Mouse (Mus musculus): ENCODE measurements around the gene Ercc6l. TPM values are rescaled to one million over a fixed set of nuclear protein-coding genes. Genes with fewer than 3 reads are reported as not detected.
A peak's percentile ranks its signal among the peaks of the same experiment; 100 is the strongest.

The Ercc6l gene
- total RNA-seq (2015; ENCODE audit: low replicate concordance) (24.3 and 26.7 TPM in 2 replicates), total RNA-seq (2017; ENCODE audit: low replicate concordance) (30.9 and 34.0 TPM in 2 replicates)

DNA sequence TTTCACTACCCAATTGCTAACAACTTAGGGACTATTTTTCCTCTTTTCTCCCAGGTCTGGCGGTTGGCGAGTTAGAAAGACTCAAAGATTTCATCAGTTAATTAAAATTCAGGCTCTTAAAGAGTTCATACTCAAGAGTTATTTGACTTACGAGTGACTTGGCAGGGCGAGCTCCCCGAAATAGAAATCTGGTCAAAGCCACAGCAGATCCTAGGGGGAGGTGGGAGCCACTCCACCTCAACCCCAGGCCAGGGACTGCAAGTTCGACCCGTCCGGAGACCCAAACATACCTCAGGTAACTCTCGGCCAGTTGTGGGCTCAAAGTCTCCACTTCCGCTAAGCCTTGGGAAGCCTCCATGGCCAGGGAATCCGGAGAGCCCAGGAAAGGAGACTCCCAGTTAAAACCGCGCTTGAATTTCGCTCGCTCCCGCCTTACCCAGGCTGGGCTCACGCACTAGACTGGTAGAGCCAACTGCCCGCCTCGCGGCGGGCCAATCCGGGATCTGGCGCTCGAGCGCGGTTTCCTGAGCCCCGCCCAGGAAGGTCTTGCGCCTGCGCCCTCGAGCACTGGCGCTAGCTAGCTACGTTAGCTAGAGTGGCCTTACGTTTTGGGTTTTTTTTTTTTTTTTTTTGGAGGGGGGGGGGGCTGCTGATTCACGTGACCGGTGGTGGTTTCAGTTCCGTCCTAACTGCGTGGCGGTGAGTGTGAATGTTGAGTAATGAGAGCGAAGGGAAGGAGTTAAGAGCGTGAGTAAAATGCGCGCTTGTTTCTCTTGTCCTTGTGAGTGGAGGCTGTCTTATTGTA, at the start of gene Ercc6l:
Ercc6l (minus strand) TSS at position 474 of the 805 bp plus-strand sequence.
- ATAC-seq (replicated peaks; ENCODE audit: low FRiP score, poor library complexity, severe bottlenecking), result peak; percentile 100

DNA sequence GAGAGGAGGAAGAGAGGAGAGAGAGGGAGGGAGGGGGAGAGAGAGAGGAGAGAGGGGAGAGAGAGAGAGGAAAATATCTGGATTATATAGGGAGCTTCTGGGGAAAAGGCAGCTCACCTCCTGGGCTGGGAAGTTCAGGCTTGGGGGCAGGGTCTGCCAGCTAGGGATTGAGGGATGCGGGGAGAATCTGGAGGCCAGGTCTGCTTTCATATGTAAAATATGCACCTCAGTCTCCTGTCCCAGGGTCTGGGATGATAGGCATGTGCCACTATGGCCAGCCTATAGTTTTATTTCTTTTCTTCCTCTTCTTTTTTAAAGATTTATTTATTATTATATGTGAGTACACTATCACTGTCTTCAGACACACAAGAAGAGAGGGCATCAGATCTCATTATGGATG, 33.9 kb upstream of the Ercc6l start:
- ATAC-seq (replicated peaks; ENCODE audit: low FRiP score, poor library complexity, severe bottlenecking), result no peak

DNA sequence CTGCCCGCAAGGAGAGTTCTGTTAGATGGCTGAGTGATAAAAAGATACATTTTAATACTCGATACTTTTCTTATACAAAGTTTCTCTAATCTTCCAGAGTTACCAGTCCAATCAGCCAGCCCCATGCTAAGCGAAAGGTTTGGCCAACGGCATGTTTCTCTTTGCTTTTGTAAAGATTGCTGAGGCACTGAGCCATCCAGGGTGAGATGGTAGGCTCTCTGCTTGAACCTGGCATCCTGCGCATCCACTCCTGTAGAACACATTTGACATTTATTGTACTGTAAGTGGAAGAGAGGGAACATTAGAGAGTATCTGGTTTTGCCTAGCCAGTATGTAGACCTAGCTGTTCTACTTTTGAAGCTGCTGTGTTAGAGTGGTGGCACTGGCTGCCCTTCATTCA, 32.7 kb upstream of the Ercc6l start:
- 0 out of 2 replicates have a peak, but pooled peaks have one; percentile 6 for ATAC-seq (replicated peaks; ENCODE audit: low FRiP score, poor library complexity, severe bottlenecking)

DNA sequence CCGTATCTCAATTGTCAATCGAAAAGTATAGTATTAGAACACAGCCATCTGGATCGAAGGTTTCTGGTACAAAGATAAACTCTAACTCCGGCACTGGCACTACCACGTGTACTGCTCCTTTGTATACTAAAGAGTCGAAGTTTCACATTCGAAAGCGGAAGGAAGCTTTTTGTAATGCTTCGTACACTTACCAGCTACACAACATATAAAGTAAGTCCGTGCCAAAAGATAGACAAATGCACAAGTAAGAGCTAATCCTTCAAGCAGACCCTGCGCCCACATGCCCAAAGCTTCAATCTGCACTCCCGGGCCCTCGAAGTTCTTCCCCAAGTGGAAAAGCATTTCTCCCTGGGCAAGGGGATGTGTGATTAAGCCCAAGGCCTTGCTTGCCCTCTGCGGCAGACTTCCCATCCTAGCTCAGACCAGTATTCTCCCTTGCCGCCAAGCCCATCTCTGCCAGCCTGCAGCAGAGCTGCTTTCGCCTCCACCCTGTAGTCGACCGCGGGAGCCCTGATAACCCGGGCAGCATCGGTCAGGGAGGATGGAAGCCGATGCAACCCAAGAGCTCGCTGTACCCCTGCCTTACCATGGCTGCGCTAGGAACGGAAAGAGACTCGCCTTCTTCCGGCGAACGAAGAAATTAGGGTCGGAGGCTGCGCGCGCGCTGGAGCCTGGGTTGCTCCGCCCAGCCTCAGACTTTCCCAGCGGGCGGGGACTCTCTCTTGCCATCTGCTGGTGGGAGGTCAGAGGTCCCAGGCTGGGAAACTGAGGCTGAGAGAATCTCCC, 32.0 kb upstream of the Ercc6l start, which contains the start of gene Rps4x:
Rps4x (minus strand) TSS at position 683 of the 786 bp plus-strand sequence.
- ATAC-seq (replicated peaks; ENCODE audit: low FRiP score, poor library complexity, severe bottlenecking), result peak; percentile 95

DNA sequence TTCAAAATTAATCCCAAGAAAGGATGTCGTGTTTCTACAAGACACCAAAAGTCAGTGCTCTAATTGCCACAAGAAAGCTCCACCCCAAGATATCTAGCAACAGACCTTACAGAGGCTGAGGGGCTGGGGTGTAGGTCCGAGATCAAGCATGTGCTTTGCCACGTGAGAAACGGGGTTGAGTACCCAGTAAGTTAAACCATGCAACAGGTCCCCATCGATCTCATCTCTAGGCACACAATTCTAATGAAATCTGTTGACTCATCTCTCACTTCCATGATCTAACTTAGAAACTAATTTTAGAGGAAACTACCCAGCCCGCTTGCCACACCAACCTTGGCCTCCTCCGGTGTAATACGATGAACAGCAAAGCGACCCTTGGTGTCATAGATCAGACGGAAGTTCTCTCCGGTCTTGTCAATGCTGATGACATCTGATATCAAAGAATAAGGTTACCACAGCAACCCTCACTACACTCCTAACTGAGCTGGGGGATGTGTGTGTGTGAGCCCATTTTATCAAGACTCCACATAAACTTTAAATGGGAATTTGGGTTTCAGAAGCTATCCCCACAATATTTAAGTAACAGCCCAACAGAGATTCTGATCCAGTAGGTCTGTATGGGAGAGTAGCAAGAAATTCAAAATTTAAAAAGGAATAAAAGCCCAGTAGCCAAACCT, 30.3 kb upstream of the Ercc6l start:
- ATAC-seq (replicated peaks; ENCODE audit: low FRiP score, poor library complexity, severe bottlenecking), result no peak

DNA sequence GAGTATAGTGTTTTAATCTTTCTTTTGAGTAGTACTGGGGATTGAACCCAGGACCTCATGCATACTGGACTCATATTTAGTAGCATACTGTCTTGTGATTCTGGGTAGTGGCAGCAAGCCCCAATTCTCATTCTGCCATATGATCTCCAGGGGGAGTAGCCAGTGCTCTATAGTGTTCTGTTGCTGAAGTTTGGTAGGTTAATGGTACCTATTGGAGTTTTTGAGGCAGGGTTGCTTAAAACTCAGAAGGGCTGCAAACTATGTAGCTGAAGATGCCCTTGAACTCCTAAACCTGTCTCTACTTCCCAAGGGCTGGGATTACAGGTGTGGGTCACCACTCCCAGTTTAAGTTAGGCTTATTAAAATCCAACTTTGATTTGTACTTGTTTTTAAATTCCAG, 25.7 kb upstream of the Ercc6l start:
- ATAC-seq (replicated peaks; ENCODE audit: low FRiP score, poor library complexity, severe bottlenecking), result no peak

DNA sequence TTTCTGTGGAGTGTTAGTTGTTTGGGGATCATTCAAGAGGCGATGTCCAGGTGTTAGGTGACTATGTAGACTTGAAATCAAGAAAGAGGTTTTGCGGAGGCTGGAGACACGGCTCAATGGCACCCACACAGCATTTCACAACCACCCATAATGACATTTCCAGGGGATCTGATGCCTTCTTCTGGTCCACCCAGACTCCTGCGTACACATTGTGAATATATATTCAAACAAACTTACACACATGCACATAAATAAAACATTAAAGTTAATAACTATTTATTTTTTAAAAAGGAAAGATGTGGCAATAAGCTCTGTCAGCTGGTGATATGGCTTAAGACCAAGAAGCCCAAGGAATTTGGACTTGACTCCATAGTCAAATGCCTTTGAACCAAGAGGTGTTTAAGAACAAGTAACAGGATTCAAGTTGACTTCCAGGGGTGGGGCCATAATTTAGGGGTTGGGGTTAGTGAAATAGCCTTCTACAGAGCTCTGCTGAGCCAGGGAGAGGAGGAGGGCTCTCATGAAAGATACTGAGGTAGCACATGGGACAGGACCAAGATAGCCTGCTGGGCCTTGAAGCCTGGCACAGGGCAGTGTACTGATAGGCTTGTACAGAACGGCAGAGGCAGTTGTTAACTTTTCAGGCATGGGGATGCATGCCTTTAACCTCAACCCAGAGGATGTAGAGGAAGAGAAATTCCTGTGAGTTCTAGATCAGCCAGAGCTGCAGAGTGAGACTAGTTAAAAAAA, 18.8 kb upstream of the Ercc6l start:
- no peak for ATAC-seq (replicated peaks; ENCODE audit: low FRiP score, poor library complexity, severe bottlenecking)

DNA sequence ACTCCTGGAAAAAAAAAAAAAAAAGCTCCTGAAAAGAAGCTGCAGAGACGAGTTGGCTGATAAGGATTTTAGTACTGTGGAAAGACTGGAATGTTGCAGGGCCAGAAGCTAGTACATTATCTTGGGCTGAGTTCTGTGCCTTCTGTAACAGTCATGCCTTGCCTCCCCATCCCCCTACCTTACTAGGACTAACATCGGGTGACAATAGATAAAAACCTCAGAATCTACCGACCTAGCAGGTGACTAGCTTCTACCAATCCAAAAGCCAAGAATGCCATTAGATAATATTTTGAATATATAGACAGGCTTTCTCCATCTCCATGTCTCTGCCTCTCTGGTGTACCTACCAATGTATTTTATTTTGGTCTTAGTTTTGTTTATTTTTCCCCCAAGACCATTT, 14.0 kb upstream of the Ercc6l start:
- no peak for ATAC-seq (replicated peaks; ENCODE audit: low FRiP score, poor library complexity, severe bottlenecking)

DNA sequence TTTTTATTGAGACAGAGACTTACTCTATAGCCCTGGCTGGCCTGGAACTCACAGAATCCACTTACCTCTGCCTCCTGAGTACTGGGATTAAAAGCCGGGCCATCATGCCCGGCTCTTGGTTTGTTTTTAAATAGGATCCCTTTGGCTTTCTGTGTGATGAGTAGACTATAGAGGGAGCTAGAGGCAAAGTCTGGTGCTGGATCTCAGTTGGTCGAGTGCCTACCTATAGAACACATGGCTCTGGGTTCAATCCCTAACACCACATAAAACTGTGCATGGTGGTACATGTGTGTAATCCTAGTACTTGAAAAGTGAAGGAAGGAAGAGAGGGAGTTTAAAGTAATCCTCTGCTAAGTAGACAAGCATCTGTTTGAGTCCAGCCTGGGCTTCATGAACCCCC, 13.2 kb upstream of the Ercc6l start:
- no peak for ATAC-seq (replicated peaks; ENCODE audit: low FRiP score, poor library complexity, severe bottlenecking)

DNA sequence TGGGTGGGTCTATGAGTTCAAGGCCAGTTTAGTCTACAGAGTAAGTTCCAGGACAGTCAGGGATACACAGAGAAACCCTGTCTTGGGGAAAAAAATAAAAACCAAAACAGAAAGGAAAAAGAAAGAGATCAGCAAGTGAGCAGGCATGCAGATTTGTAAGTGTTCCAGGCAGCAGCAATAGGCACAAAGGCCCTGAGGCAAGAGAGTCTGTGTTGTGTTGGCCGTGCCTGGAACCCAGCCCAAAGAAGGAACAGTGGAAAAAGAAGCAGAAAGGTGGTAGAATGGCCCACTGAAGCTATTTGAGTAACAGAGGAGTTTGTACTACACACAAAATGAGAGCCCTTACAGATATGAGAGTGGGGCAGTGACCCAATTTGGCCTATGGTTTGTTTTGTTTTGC, 12.8 kb upstream of the Ercc6l start:
- no peak for ATAC-seq (replicated peaks; ENCODE audit: low FRiP score, poor library complexity, severe bottlenecking)

DNA sequence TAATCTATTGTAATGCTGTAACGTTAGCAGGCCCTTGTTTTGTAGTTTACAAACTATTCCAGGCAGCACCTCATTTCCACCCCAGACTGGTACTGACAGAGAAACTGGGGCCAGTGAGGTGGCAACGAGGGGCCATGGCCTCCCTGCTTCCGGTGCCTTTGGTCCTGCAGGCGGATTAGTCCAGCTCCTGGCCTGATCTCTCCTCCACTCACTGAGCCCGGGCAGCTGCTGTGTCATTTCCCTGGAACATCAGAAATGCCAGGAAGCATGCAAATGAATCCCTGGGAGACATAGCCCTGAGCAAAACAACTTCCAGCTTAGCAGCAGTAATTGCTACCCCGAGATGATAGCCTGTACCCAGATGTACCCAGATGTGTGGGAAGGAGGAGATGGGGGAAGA, 10.1 kb upstream of the Ercc6l start:
- no peak for ATAC-seq (replicated peaks; ENCODE audit: low FRiP score, poor library complexity, severe bottlenecking)

DNA sequence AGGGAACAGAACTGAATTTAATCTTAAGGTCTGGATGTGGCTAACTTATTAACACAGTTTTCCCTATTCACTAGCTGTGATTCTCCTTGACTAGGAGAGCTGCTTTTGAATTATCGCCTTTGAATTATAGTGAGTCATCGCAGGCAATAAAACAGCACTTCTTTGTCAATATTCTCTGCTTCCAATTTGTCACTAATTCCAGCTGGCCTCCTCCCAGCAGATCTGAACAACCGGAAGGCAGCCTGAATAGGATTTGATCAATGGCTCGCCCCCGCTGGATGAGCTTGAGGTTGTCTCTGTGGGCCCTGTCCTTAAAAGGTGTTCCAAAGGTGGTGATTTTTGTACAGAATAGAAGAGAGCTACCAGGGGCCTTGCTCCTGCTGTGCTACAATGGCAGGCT, 9.6 kb upstream of the Ercc6l start:
- ATAC-seq (replicated peaks; ENCODE audit: low FRiP score, poor library complexity, severe bottlenecking), result no peak

DNA sequence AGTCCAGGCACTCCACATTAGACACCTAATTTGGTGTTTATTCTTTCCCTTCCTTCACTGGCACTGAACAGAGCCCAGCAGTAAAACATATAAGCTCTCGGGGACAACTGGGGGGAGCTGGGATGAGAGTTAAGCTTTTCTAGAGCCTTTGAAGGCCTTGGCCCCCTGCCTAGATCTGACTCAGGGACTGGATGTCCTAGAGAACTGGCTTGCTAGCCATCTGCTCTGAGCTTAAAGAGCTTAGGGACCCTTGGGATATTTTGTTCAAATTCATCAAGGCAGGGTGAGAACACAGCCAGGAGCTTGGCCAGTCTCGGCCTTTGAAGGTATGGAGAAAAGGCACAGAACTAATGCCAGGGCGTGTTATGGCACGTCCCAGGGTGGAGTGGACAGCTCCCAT, 6.6 kb upstream of the Ercc6l start:
- no peak for ATAC-seq (replicated peaks; ENCODE audit: low FRiP score, poor library complexity, severe bottlenecking)

DNA sequence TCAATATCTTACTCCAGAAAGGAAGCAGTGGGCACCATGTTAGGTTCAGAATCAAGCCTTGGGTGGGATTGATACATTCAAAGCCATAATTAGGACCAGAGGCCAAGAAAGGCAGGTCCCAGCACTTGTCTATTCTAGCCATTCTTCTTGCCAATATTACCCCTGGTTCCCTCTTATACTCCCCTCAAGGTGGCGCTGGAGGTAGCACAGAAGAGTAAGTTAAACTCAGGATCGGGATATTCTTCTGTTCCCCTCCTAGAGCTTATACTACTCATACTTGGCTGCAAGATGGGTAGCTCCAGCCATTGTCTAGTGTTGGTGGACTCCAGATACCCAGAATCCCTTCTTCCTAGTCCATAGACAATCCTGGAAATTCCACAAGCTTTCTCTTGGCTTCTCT, 6.2 kb upstream of the Ercc6l start:
- ATAC-seq (replicated peaks; ENCODE audit: low FRiP score, poor library complexity, severe bottlenecking), result no peak

DNA sequence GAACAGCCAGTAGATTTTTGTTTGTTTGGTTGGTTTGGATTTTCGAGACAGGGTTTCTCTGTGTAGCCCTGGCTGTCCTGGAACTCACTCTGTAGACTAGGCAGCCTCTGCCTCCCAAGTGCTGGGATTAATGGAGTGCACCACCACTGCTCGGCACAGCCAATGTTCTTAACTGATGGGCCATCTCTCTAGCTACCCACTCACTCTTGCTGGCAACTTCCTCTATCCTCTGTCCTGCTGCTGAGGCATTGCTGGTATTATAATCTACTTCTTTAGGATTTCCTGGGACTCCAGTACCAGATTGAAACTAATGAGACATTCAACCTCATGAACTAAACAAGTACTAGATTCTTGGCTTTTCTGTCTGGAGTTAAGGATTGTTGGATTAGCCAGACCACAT, 3.6 kb upstream of the Ercc6l start:
- ATAC-seq (replicated peaks; ENCODE audit: low FRiP score, poor library complexity, severe bottlenecking), result no peak

DNA sequence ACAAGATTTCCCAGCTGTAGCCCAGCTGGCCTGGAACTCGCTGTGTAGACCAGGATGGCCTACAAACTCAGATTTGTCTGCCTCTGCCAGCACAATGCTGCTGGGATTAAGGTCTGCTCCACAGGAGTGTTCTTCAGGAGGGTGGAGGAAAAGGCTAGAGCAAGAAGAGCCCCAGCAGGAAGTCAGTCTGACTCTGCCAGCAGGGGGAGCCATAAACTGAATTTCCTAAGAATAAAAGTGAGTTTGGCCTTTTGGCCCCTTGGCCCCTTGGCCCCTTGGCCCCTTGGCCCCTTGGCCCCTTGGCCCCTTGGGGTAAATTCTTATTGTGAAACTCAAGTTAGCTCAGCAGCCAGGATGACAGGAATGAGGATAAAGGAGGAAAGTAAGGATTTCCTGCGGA, 2.9 kb upstream of the Ercc6l start:
- ATAC-seq (replicated peaks; ENCODE audit: low FRiP score, poor library complexity, severe bottlenecking), result no peak

DNA sequence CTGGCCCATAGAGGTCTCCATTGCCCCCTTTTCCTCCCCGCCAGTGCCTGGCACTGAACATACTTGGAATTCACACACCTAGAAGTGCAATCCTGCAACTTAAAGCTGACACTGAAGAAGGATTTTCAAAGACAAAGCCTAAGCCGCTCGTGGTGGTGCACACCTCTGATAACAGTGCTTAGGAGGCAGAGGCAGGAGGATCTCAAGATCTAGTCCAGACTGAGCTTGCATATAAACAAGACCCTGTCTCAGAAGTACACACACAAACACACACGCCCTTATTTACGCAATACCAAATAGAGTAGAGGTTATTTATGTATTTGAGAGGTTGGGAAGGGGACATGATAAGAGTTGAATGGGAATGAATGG, 516 bp upstream of the Ercc6l start:
- no peak for ATAC-seq (replicated peaks; ENCODE audit: low FRiP score, poor library complexity, severe bottlenecking)

DNA sequence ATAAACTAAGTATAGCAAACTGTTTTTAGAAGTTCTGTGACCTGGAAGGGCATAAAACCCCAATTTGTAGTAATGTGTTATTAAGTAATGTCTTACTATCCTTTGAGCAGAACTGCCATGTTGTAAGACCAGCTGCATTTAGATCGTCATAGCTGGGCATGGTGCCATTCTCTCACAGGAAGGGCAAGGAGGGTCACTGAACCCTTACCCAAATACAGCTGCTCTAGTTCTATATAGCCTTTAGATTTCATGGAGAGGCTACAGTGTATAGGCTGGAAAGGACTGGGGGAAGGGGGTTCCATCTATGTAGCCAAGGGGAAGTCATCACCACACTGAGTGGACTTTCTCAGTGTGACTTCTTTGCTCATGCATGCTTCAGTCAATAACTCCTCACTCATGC, 15.7 kb downstream of the Ercc6l start:
- no peak for ATAC-seq (replicated peaks; ENCODE audit: low FRiP score, poor library complexity, severe bottlenecking)

DNA sequence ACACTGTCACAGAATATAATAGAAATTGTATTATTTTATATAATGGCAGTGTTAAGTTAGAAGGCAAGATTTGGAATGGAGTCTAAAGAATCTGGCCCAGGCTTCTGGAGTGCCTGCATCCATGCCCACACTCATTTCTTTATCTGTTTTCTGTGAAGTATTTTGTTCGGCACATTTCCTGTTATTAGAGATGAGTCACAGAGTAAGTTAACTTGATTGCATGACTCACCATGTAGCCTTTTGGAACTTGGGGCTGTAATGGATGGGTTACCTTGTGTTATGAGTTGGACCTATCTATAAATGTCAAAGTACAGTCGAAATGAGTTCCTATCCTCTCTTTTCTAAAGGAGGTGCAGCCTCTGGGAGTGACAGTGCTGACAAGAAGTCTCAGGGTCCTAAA, 35.6 kb downstream of the Ercc6l start:
- ATAC-seq (replicated peaks; ENCODE audit: low FRiP score, poor library complexity, severe bottlenecking), result no peak
